Mouse (Mus musculus) MEL (cell line): ENCODE measurements around the gene Ogg1. TPM values are rescaled to one million over a fixed set of nuclear protein-coding genes. Genes with fewer than 3 reads are reported as not detected.

Source experiments
- DNase-seq: peaks from one replicate; pipeline ENCODE4 v3.0.0; 2011; ENCODE audit warnings: low read depth, low spot score
- H3K27ac ChIP-seq: 2 replicates; pipeline ENCODE4 v1.5.1; 2012; ENCODE audit warnings: low read depth, mild to moderate bottlenecking, control low read depth, low read length, moderate library complexity; ENCODE audit not compliant: control insufficient read depth
- H3K27me3 ChIP-seq, 2 experiments: fragments of 150-350 bp in 1 of 2; sonication (generic) in 1 of 2; 2 replicates each; pipeline ENCODE4 v1.6.1; 2012; ENCODE audit warnings: low read length in 2 of 2, mild to moderate bottlenecking in 2 of 2, improper control_type of control experiment in 1 of 2, moderate library complexity in 1 of 2; ENCODE audit not compliant: insufficient read depth in 2 of 2, control insufficient read depth in 1 of 2
- H3K36me3 ChIP-seq, 2 experiments: 2 replicates each; pipeline ENCODE4 v1.6.1; 2012 to 2014; ENCODE audit warnings: low read length in 2 of 2, improper control_type of control experiment in 1 of 2, inconsistent platforms in 1 of 2, mild to moderate bottlenecking in 1 of 2; ENCODE audit not compliant: insufficient read depth in 2 of 2, control insufficient read depth in 1 of 2
- H3K4me1 ChIP-seq, 2 experiments: fragments of 150-350 bp in 1 of 2; sonication (generic) in 1 of 2; 2 replicates each; pipeline ENCODE4 v1.6.1; 2012; ENCODE audit warnings: low read length in 2 of 2, improper control_type of control experiment in 1 of 2, mild to moderate bottlenecking in 1 of 2; ENCODE audit not compliant: insufficient read depth in 2 of 2, control insufficient read depth in 1 of 2
- H3K4me3 ChIP-seq, 2 experiments: fragments of 150-350 bp in 1 of 2; sonication (generic) in 1 of 2; 2 replicates each; pipeline ENCODE4 v1.5.1; 2012; ENCODE audit warnings: low read depth in 2 of 2, low read length in 2 of 2, mild to moderate bottlenecking in 2 of 2, moderate library complexity in 2 of 2, control low read depth in 1 of 2, improper control_type of control experiment in 1 of 2; ENCODE audit not compliant: control insufficient read depth in 1 of 2, insufficient read depth in 1 of 2
- H3K79me2 ChIP-seq: 2 replicates; pipeline ENCODE4 v1.6.1; 2012; ENCODE audit warnings: mild to moderate bottlenecking, low read length, moderate library complexity; ENCODE audit not compliant: control insufficient read depth, poor library complexity, insufficient read depth
- H3K9ac ChIP-seq: 2 replicates; pipeline ENCODE4 v1.6.1; 2012; ENCODE audit warnings: low read depth, mild to moderate bottlenecking, control low read depth, low read length, moderate library complexity; ENCODE audit not compliant: control insufficient read depth, poor library complexity, severe bottlenecking
- H3K9me3 ChIP-seq: fragments of 150-350 bp; sonication (generic); replicated peaks from 2 replicates; pipeline ENCODE4 v1.6.1; 2012; ENCODE audit warnings: mild to moderate bottlenecking, low read length, improper control_type of control experiment, moderate library complexity; ENCODE audit not compliant: insufficient read depth
- CHD2 ChIP-seq: IDR thresholded peaks from 2 replicates; pipeline ENCODE4 v1.6.1; 2011; ENCODE audit warnings: low read length, improper control_type of control experiment
- CTCF ChIP-seq, 3 experiments: IDR thresholded peaks in 2 of 3; conservative IDR thresholded peaks in 1 of 3; 2 replicates each; pipeline ENCODE4 v1.5.1; 2011 to 2012; ENCODE audit warnings: low read length in 3 of 3, low read depth in 2 of 3, mild to moderate bottlenecking in 2 of 3, improper control_type of control experiment in 1 of 3, inconsistent platforms in 1 of 3, mixed read lengths in 1 of 3, moderate library complexity in 1 of 3; ENCODE audit not compliant: control insufficient read depth in 1 of 3, insufficient read depth in 1 of 3, poor library complexity in 1 of 3, severe bottlenecking in 1 of 3
- ELF1 ChIP-seq: IDR thresholded peaks from 2 replicates; pipeline ENCODE4 v1.6.1; 2014; ENCODE audit warnings: low read depth, mild to moderate bottlenecking, inconsistent platforms, low read length, improper control_type of control experiment, moderate library complexity
- EP300 ChIP-seq, 2 experiments: IDR thresholded peaks; 2 replicates each; pipeline ENCODE4 v1.6.1; 2011; ENCODE audit warnings: improper control_type of control experiment in 2 of 2, low read length in 2 of 2, low read depth in 1 of 2, mild to moderate bottlenecking in 1 of 2
- ETS1 ChIP-seq: IDR thresholded peaks from 2 replicates; pipeline ENCODE4 v1.6.1; 2012; ENCODE audit warnings: low read depth, mild to moderate bottlenecking, inconsistent platforms, low read length, improper control_type of control experiment, moderate library complexity
- GATA1 ChIP-seq: IDR thresholded peaks from 2 replicates; pipeline ENCODE4 v1.6.1; 2011; ENCODE audit warnings: low read depth, low read length, improper control_type of control experiment
- HCFC1 ChIP-seq: IDR thresholded peaks from 2 replicates; pipeline ENCODE4 v1.6.1; 2012; ENCODE audit warnings: low read depth, mild to moderate bottlenecking, inconsistent platforms, low read length, improper control_type of control experiment, moderate library complexity
- MAFK ChIP-seq: IDR thresholded peaks from 2 replicates; pipeline ENCODE4 v1.6.1; 2011; ENCODE audit warnings: low read depth, mild to moderate bottlenecking, low read length, improper control_type of control experiment, borderline replicate concordance
- MEF2A ChIP-seq: IDR thresholded peaks from 2 replicates; pipeline ENCODE4 v1.6.1; 2014; ENCODE audit warnings: low read depth, mild to moderate bottlenecking, inconsistent platforms, low read length, improper control_type of control experiment; ENCODE audit not compliant: poor library complexity, insufficient replicate concordance, severe bottlenecking; ENCODE audit errors: extremely low read depth
- MXI1 ChIP-seq: IDR thresholded peaks from 2 replicates; pipeline ENCODE4 v1.6.1; 2011; ENCODE audit warnings: mild to moderate bottlenecking, low read depth, low read length, improper control_type of control experiment
- MYB ChIP-seq: IDR thresholded peaks from 2 replicates; pipeline ENCODE4 v1.6.1; 2011; ENCODE audit warnings: mild to moderate bottlenecking, low read depth, low read length, improper control_type of control experiment
- MYC ChIP-seq: IDR thresholded peaks from 2 replicates; pipeline ENCODE4 v1.6.1; 2011; ENCODE audit warnings: low read depth, mild to moderate bottlenecking, low read length, improper control_type of control experiment, moderate library complexity
- POLR2A ChIP-seq, 2 experiments: IDR thresholded peaks; 2 replicates each; pipeline ENCODE4 v1.6.1; 2011 to 2012; ENCODE audit warnings: low read length in 2 of 2, mild to moderate bottlenecking in 2 of 2, control low read depth in 1 of 2, improper control_type of control experiment in 1 of 2, low read depth in 1 of 2, moderate library complexity in 1 of 2; ENCODE audit not compliant: control insufficient read depth in 1 of 2, insufficient read depth in 1 of 2, poor library complexity in 1 of 2
- POLR2AphosphoS2 ChIP-seq: IDR thresholded peaks from 2 replicates; pipeline ENCODE4 v1.6.1; 2011; ENCODE audit warnings: low read length, improper control_type of control experiment
- SMC3 ChIP-seq: IDR thresholded peaks from 2 replicates; pipeline ENCODE4 v1.6.1; 2011; ENCODE audit warnings: low read depth, low read length, improper control_type of control experiment
- TAL1 ChIP-seq: IDR thresholded peaks from 2 replicates; pipeline ENCODE4 v1.6.1; 2012; ENCODE audit warnings: mild to moderate bottlenecking, inconsistent platforms, low read length, moderate library complexity, mixed read lengths
- TCF12 ChIP-seq: IDR thresholded peaks from 2 replicates; pipeline ENCODE4 v1.6.1; 2014; ENCODE audit warnings: low read depth, mild to moderate bottlenecking, inconsistent platforms, low read length, improper control_type of control experiment, moderate library complexity
- UBTF ChIP-seq: IDR thresholded peaks from 2 replicates; pipeline ENCODE4 v1.6.1; 2012; ENCODE audit warnings: low read depth, mild to moderate bottlenecking, inconsistent platforms, low read length, improper control_type of control experiment, moderate library complexity, borderline replicate concordance; ENCODE audit not compliant: insufficient read depth
- USF1 ChIP-seq: IDR thresholded peaks from 2 replicates; pipeline ENCODE4 v1.6.1; 2014; ENCODE audit warnings: low read depth, mild to moderate bottlenecking, inconsistent platforms, low read length, improper control_type of control experiment, moderate library complexity
- USF2 ChIP-seq, 2 experiments: IDR thresholded peaks; 2 replicates each; pipeline ENCODE4 v1.6.1; 2011 to 2012; ENCODE audit warnings: improper control_type of control experiment in 2 of 2, low read length in 2 of 2, borderline replicate concordance in 1 of 2, inconsistent platforms in 1 of 2, low read depth in 1 of 2, mild to moderate bottlenecking in 1 of 2; ENCODE audit not compliant: insufficient read depth in 1 of 2
- ZKSCAN1 ChIP-seq: IDR thresholded peaks from 2 replicates; pipeline ENCODE4 v1.6.1; 2012; ENCODE audit warnings: low read depth, mild to moderate bottlenecking, inconsistent platforms, low read length, improper control_type of control experiment, moderate library complexity
- ZNF384 ChIP-seq: IDR thresholded peaks from 2 replicates; pipeline ENCODE4 v1.6.1; 2012; ENCODE audit warnings: low read depth, mild to moderate bottlenecking, inconsistent platforms, low read length, improper control_type of control experiment
- polyA plus RNA-seq, 2 experiments: library from polyadenylated mRNA; stranded (reverse) in 1 of 2; unstranded in 1 of 2; fragments of >175 nt in 1 of 2; fragments of >200 nt in 1 of 2; gene quantifications; 2 replicates each; pipeline versions ENCODE4 v1.2.1 to v1.2.4; 2012; ENCODE audit warnings: low replicate concordance in 2 of 2, low read depth in 1 of 2; ENCODE audit not compliant: insufficient read length in 2 of 2, insufficient read depth in 1 of 2, missing spikeins in 1 of 2
- total RNA-seq: library from RNA; depleted of rRNA; stranded (reverse); fragments of 300-350 nt; gene quantifications from 2 replicates; pipeline ENCODE4 v1.2.3, GENCODE M21; 2012

Ogg1 gene
- total and polyA plus RNA-seq, 3 experiments = 8.7 to 20.0 TPM; not detected in 1

GRCm38 (mm10) chr6:113368577-113368976 lies 41.8 kb downstream of the Ogg1 start (continued):
- TF ChIP-seq ELF1 = no peak
- no peak for TF ChIP-seq POLR2AphosphoS2
- no peak for TF ChIP-seq MXI1
- TF ChIP-seq UBTF = no peak
- TF ChIP-seq HCFC1 = no peak

GRCm38 (mm10) chr6:113370194-113370929 lies 43.6 kb downstream of the Ogg1 start:
- Histone ChIP-seq H3K9ac (no peak overlapping the region), H3K27ac (no peak overlapping the region), H3K4me1 (no peaks in the 10 kb centered on the region), H3K36me3 (no peaks in the 10 kb centered on the region; a peak in 1 of 4 replicates), H3K9me3 (no peaks in the 10 kb centered on the region), H3K79me2 (no peaks in the 10 kb centered on the region), H3K4me3 (no peak overlapping the region), H3K27me3 (no peaks in the 10 kb centered on the region)
- DNase-seq = no peak
- TF ChIP-seq MYC (no peak), SMC3 (no peak), USF1 (no peak), POLR2AphosphoS2 (no peak), MAFK (no peak), ZKSCAN1 (no peak), ETS1 (no peak), CTCF (IDR thresholded peaks at IDR 0.05 in 2 of 3, conservative IDR thresholded peaks at IDR 0.05 in 1 of 3; ENCODE audit: control insufficient read depth in 1 of 3, insufficient read depth in 1 of 3, low read depth in 2 of 3, low read length in 3 of 3, poor library complexity in 1 of 3, severe bottlenecking in 1 of 3) (no peak), USF2 (IDR thresholded peaks at IDR 0.05; ENCODE audit: borderline replicate concordance in 1 of 2, insufficient read depth in 1 of 2, low read depth in 1 of 2, low read length in 2 of 2) (no peak), MEF2A (no peak), UBTF (no peak)

DNA sequence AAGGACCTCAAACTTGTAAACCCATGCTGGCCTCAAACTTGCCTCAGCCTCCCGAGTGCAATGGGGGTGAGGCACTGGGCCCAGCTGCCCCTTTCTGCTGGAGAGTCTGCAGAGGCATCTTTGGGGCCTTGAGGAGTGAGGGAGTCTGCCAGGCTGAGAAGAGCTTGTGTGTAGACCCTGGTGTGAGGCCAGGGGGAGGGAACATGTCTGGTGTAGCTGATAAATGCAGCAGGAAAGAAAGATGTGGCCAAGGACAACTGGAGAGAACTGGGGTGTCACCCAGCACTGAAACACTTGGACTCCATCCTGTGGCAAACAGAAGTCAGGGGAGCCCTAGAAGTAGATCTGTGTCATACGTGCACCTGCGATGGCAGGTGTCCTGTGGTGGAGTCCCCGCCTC lies 46.7 kb downstream of the Ogg1 start:
- H3K27ac ChIP-seq = no peak overlapping the region

More for the DNA sequence above, 46.7 kb downstream of the Ogg1 start:
- Histone ChIP-seq H3K79me2 (peaks cover 8% of the 10 kb centered on the region), H3K9me3 (no peaks in the 10 kb centered on the region), H3K4me3 (no peak overlapping the region), H3K27me3 (no peaks in the 10 kb centered on the region), H3K9ac (no peak overlapping the region), H3K4me1 (peaks cover 0 to 6% of the 10 kb centered on the region in 2 experiments; a peak in 2 of 4 replicates), H3K36me3 (peaks cover 0 to 4% of the 10 kb centered on the region in 2 experiments; a peak in 2 of 4 replicates)
- TF ChIP-seq ZNF384 (no peak), TCF12 (0 out of 2 replicates have a peak, but pooled peaks have one; percentile 19), MYB (no peak), CHD2 (no peak), GATA1 (no peak), EP300 (IDR thresholded peaks at IDR 0.05; ENCODE audit: low read depth in 1 of 2, low read length in 2 of 2) (0 out of 4 replicates have a peak, but pooled peaks of 1 of the 2 experiments have one; percentile 10), USF1 (no peak), POLR2A (IDR thresholded peaks at IDR 0.05; ENCODE audit: control insufficient read depth in 1 of 2, insufficient read depth in 1 of 2, low read depth in 1 of 2, low read length in 2 of 2, poor library complexity in 1 of 2) (no peak), SMC3 (0 out of 2 replicates have a peak, but pooled peaks have one; percentile 3), TAL1 (peak; percentile 21; the same call in 1 of the 2 replicates)
- DNase-seq = peak; percentile 30
